1 mouse cellular context compared by ENCODE assay signal in the genomic region with DNA sequence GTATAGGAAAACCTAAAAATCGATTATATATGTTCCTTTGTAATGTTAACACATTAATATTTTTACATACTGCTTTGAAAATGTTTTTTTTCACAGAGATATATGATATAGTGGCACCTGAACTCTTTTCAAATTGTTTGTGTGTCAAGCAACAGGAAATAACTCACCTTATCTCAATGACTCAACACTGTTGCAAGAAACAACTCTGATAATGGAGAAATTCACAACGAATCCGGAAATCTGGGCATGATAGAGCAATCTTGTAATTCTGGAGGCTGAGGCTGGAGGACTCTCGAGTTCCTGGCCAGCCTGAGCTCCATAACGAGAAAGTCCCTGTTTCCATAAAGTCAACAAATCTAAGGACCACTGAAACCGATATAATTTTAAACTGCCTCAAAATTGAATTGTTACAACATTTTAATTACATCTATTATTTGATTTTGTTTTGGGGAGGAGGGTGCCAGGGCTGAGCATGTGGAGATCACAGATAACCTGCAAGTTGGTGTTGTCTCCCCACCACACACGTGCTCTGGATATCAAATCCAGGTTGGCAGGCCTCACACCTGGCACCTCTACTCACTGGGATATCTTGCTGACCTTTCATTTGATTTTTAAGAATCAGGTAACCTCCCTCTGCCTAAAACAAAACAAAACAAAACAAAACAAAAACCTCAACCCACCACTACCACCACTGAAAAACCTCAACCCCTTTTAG.
TF ChIP-seq lines count a peak whose summit lies in the region.

No protein-coding gene starts in this region.

TF ChIP-seq in MEL, 35 proteins besides CTCF, POLR2A, EP300 and RAD21 (continued from another document):
- TF ChIP-seq BHLHE40 (IDR thresholded peaks at IDR 0.05; ENCODE audit: borderline replicate concordance, low read depth, low read length), result no peak; the same call in 1 of the 2 replicates
- TF ChIP-seq MAX (IDR thresholded peaks at IDR 0.05; ENCODE audit: low read length), result no peak
- TF ChIP-seq NELFE (IDR thresholded peaks at IDR 0.05; ENCODE audit: low read depth, low read length), result no peak
- TF ChIP-seq MYC (IDR thresholded peaks at IDR 0.05; ENCODE audit: low read depth, low read length), result no peak
- no peak for TF ChIP-seq NRF1 (IDR thresholded peaks at IDR 0.05; ENCODE audit: insufficient read depth, low read depth, low read length, poor library complexity, severe bottlenecking)
- TF ChIP-seq CHD2 (IDR thresholded peaks at IDR 0.05; ENCODE audit: low read length), result no peak
- peak; percentile 97 for TF ChIP-seq RCOR1 (IDR thresholded peaks at IDR 0.05; ENCODE audit: low read depth, low read length)
- no peak for TF ChIP-seq E2F4 (IDR thresholded peaks at IDR 0.05; ENCODE audit: borderline replicate concordance, low read depth, low read length)
- TF ChIP-seq MEF2A (IDR thresholded peaks at IDR 0.05; ENCODE audit: extremely low read depth, insufficient replicate concordance, low read depth, low read length, poor library complexity, severe bottlenecking), result no peak
- TF ChIP-seq SIN3A (IDR thresholded peaks at IDR 0.05; ENCODE audit: low read length), result peak; percentile 91
- TF ChIP-seq ZNF384 (IDR thresholded peaks at IDR 0.05; ENCODE audit: low read depth, low read length), result peak; percentile 79
- peak; percentile 69; the same call in 1 of the 2 replicates for TF ChIP-seq MAFK (IDR thresholded peaks at IDR 0.05; ENCODE audit: borderline replicate concordance, low read depth, low read length)
- TF ChIP-seq UBTF (IDR thresholded peaks at IDR 0.05; ENCODE audit: borderline replicate concordance, insufficient read depth, low read depth, low read length), result no peak
- TF ChIP-seq MXI1 (IDR thresholded peaks at IDR 0.05; ENCODE audit: low read depth, low read length), result peak; percentile 13; the same call in 1 of the 2 replicates
- no peak for TF ChIP-seq MAZ (IDR thresholded peaks at IDR 0.05; ENCODE audit: low read depth, low read length)
- TF ChIP-seq GATA1 (IDR thresholded peaks at IDR 0.05; ENCODE audit: low read depth, low read length), result peak; percentile 98
- TF ChIP-seq TCF12 (IDR thresholded peaks at IDR 0.05; ENCODE audit: low read depth, low read length), result peak; percentile 96
- no peak for TF ChIP-seq POLR2AphosphoS2 (IDR thresholded peaks at IDR 0.05; ENCODE audit: low read length)
- TF ChIP-seq TAL1 (IDR thresholded peaks at IDR 0.05; ENCODE audit: low read length), result peak; percentile 62
- no peak for TF ChIP-seq ZC3H11A (IDR thresholded peaks at IDR 0.05; ENCODE audit: low read depth, low read length)
- TF ChIP-seq ETS1 (IDR thresholded peaks at IDR 0.05; ENCODE audit: low read depth, low read length), result peak; percentile 94
- TF ChIP-seq ZKSCAN1 (IDR thresholded peaks at IDR 0.05; ENCODE audit: low read depth, low read length), result no peak
- no peak for TF ChIP-seq HCFC1 (IDR thresholded peaks at IDR 0.05; ENCODE audit: low read depth, low read length)
- no peak for TF ChIP-seq GABPA (IDR thresholded peaks at IDR 0.05; ENCODE audit: low read depth, low read length)
- TF ChIP-seq JUND (IDR thresholded peaks at IDR 0.05; ENCODE audit: low read depth, low read length), result peak; percentile 93; the same call in 1 of the 2 replicates
- 0 out of 2 replicates have a peak, but pooled peaks have one; percentile 5 for TF ChIP-seq CHD1 (IDR thresholded peaks at IDR 0.05; ENCODE audit: low read depth, low read length)
- TF ChIP-seq ZMIZ1 (IDR thresholded peaks at IDR 0.05; ENCODE audit: low read depth, low read length), result no peak
- no peak for TF ChIP-seq SMC3 (IDR thresholded peaks at IDR 0.05; ENCODE audit: low read depth, low read length)
- TF ChIP-seq USF2 (IDR thresholded peaks at IDR 0.05; ENCODE audit: borderline replicate concordance in 1 of 2, insufficient read depth in 1 of 2, low read depth in 1 of 2, low read length in 2 of 2), result no peak
- no peak for TF ChIP-seq USF1 (IDR thresholded peaks at IDR 0.05; ENCODE audit: low read depth, low read length)
- no peak for TF ChIP-seq TBP (IDR thresholded peaks at IDR 0.05; ENCODE audit: low read depth, low read length)
- TF ChIP-seq ELF1 (IDR thresholded peaks at IDR 0.05; ENCODE audit: low read depth, low read length), result no peak; the same call in 1 of the 2 replicates
- TF ChIP-seq POLR2AphosphoS5 (IDR thresholded peaks at IDR 0.05; ENCODE audit: borderline replicate concordance, low read depth, low read length), result no peak
